Mouse (Mus musculus) urinary bladder, postnatal 4 days (tissue): Measurements from ENCODE around the gene St3gal3.

Experiments used
- DNase-seq, 2 experiments: peaks; one replicate each; pipeline ENCODE4 v3.0.0; 2021 to 2022; ENCODE audit warnings: low spot score in 2 of 2

The St3gal3 gene

DNA sequence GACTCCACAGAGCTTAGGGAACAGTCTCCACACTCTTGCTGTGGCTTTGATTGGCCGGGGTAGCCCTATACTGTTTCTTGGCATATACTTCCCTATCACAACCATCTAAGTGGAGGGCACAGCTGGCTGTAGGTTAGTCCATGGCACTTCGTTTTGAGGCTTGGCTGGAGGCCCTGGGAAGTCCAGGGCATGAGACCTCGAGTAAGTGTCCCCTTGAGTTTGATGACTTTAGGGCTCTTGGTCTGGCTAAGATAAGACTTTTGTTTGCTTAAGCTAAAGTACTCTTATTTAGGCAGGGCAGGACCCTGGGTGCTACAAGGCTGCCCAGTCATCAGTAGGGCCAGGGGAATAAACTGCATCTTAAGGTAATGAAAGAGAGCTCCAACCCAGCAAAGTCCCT, 236.6 kb downstream of the St3gal3 start:
- DNase-seq: no peak

DNA sequence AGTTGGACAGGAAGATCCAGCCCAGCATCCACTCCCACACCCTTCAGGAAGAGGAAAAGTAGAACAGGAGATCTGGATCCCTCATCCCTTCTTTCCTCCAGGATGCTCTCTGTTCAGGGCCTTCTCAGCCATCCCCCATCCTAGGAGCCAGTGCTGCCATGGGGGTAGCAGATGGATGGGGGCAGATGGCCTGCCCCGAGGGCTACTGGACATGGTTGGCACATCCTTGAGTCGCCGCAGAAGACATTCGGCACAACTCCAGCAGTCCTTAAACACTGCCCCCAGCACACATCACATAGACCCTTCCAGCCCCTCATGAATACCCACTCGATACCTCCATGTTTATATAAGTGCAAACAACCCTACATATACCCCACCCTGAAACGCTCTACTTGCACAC, 238.7 kb downstream of the St3gal3 start:
- no peak for DNase-seq

GRCm38 (mm10) chr4:117895339-117895738, 239.4 kb downstream of the St3gal3 start:
- no peak for DNase-seq

GRCm38 (mm10) chr4:117894601-117895000, 240.1 kb downstream of the St3gal3 start:
- DNase-seq: no peak

- no peak for DNase-seq
Measured at GRCm38 (mm10) chr4:117893376-117893775, 241.3 kb downstream of the St3gal3 start.

DNA sequence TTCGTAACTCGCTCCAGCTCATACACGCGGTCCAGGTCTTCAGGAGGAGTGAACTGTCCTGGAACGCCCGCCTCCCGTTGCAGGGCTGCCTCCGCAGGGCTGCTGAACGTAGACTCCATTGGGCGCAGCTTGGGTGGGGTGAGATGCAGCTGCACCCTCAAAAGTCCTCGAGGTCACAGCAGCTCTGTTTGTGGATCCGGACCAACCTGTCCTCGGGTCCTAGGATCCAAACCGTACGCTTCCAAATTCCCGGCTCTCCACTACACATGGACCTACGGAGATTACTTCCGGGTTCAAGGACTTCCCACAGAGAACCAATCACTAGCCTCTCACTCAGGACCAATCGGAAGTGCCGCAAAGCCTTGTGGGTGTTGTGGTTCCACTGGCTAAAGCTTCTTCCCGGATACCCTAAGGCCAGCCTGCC, 243.0 kb downstream of the St3gal3 start, which contains the start of gene Dph2:
Dph2 (minus strand) TSS at position 295 of the 424 bp plus-strand sequence.
- DNase-seq: peak; percentile 63 to 75

- no peak for DNase-seq
Measured at GRCm38 (mm10) chr4:117890750-117891149, 244.0 kb downstream of the St3gal3 start.

DNA sequence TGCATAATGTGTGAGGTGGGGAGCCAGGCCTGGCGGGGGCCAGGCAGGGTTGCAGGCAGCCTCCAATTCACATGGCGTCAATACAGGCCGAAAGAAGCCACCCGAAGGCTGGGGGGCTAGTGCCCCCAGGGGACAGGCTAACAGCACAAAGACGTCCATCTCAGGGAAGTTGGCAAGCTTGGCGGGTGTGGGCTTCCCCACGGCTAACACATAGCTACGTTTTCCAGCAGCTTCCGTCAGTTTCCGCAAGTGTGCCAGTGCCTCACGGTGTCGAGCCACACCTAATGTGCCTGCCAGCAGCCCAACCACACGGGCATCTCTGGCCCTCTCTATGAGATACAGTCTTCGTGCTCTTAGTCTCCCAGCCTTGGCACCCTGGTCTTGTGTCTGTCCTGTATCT, 244.7 kb downstream of the St3gal3 start:
- DNase-seq: no peak

DNA sequence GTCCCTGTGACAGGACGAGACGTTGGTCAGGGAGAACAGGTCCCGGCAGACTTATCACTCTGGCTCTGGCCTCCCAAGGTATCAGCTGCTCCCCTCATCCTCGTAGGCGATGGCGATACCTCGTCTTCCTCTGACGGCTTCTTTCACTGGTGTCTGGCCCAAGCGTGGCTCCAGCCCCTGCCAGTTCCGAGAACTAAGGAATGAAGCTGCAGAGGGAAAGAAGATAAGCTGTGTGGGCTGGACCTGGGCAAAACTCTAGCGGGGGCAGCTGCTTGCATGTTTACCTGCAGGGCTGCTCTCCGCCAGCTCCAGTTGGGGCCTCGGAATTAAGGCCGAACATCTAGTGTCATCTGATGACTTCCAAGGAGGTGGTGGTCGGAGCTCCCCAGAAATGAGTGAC, 245.2 kb downstream of the St3gal3 start:
- DNase-seq: no peak

DNA sequence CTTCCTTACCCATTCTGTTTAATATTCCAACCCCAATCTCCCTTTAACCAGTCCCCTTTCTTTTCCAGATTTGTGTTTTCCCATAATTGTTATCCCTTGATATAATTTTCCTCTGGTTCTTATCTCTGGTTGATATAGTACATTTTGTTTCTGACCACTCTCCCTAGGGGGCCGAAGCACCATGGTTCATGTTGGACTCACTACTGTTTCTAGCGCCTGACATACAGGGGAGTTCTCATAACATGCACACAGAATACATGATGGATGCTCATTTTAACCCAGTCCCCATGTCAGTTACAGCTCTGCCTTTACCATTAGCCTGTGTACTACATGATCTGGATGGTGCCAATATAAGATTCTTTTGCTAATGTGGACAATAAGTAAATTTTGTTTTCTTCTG, 246.8 kb downstream of the St3gal3 start:
- DNase-seq: no peak

DNA sequence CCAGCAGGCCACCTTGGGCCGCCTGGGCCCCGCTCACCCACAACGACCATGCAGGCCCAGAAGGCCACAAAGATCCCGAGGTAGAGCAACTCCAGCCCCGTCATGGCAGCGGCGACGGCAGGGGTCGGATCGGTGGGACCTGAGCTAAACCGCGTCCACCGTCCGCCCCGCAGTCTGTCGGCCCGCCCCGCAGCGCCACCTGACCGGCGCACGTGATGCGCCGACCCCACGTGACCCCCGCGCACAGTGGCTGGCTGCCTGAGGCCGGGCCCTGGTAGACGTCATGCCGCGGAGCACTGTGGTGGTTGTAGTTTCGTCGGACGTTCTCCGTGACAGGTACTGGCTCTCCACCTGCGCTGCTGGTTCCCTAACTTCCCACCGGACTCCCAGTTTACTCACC, 247.6 kb downstream of the St3gal3 start, which contains the start of gene Atp6v0b:
Atp6v0b (minus strand) TSS at position 201 of the 400 bp plus-strand sequence.
- DNase-seq: peak; percentile 89 to 96

GRCm38 (mm10) chr4:117886644-117887043, 248.1 kb downstream of the St3gal3 start:
- no peak for DNase-seq

DNA sequence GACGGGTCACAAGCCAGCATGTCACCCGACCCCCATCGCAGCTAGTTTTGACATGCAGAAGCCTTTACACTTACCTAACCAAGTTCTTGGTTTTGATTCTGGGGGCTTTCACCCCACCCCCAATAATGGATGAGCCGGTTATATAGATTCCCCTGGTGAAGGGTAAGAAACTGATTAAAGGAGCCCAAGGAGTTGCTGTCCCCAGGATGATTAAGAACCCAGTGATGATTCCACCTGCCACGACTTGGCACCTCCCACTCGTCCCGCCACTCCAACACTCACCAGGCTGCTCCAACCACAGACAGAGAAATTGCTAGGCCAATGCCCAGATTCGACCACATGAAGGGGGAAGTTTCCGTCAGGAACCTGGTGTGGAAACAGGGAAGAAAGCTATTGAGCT, 248.7 kb downstream of the St3gal3 start:
- no peak for DNase-seq

DNA sequence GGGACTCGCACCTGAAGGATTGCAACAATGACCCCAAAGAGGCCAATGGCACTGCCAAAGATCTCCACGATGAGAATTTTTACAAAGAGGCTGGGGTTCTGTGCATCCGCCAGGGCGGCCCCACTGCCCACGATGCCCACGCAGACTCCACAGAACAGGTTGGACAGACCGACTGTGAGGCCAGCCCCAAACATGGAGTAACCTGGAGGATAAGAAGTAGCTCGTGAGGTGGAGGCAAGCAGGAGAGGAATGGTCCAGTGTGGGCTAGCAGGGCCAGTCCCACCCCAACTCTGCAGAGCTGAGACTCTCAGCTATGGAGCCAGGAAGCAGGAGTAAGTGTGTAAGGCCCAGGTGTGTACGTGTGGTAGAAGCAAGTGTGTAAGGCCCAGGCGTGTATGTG, 249.6 kb downstream of the St3gal3 start:
- no peak for DNase-seq

- DNase-seq: no peak
Measured at GRCm38 (mm10) chr4:117884146-117884545, 250.6 kb downstream of the St3gal3 start.

- DNase-seq: peak in 1 of 2 experiments; percentile 65
Measured at GRCm38 (mm10) chr4:117882701-117883691, 251.7 kb downstream of the St3gal3 start, which contains the start of gene B4galt2. Gene B4galt2 (minus strand): TSS chr4:117883487.
